Mouse (Mus musculus): ENCODE results near the gene Pwwp2b.

GRCm38 (mm10) chr7:139220303-139220702 is 28.0 kb upstream of the Pwwp2b start:
- TF ChIP-seq CTCF (IDR thresholded peaks at IDR 0.05; ENCODE audit: control insufficient read depth, insufficient read depth, insufficient read length), result no peak
- TF ChIP-seq USF1 (IDR thresholded peaks at IDR 0.05; ENCODE audit: low read depth), result no peak

All from C2C12 (cell line).